In the genomic region with DNA sequence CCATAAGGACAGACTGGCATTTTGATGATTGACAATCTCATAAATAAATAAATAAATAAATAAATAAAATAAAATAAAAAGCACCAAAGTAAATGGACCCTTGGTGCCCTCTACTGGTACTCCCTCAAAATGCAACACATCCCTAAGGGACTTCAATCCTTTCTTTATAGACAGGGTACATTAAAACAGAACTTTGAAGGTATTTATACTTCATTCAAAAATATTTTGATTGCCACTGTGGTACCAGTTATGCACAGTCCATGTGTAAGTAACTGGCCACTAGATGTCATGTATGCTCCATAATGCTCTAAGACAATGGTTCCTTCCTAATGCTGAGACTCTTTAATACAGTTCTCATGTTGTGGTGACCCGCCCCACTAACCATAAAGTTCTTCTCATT, we compare ENCODE assay signal across 8 mouse cellular contexts. TPM values are rescaled to one million over a fixed set of nuclear protein-coding genes. Genes with fewer than 3 reads are reported as not detected.
DNase-seq lines count a peak whose midpoint lies in the region; ATAC-seq lines count a peak whose summit lies in the region.
"Had no signal": no experiment of that assay in that cellular context is flagged by ENCODE, and none has a peak within 500 bp of the region (broad histone marks: within the 10 kb centered on the region; RNA-seq: fewer than 3 reads in every experiment).

No protein-coding gene starts in this region.

- no peak overlapping the region for H3K9ac ChIP-seq in kidney, embryonic 16.5 days (replicated peaks; ENCODE audit: low read length)
- H3K9ac ChIP-seq: embryonic facial prominence, embryonic 12.5 days had no signal

- H3K9me3 ChIP-seq in kidney, embryonic 16.5 days (ENCODE audit: low read length), result no peaks in the 10 kb centered on the region
- H3K9me3 ChIP-seq: embryonic facial prominence, embryonic 12.5 days had no signal

- no peak overlapping the region for H3K4me3 ChIP-seq in kidney, embryonic 16.5 days (ENCODE audit: low read length)
- H3K4me3 ChIP-seq: embryonic facial prominence, embryonic 12.5 days had no signal

- 89% methylated on average over 1 of the region's 1 CpGs for WGBS in kidney, embryonic 16.5 days

- H3K27me3 ChIP-seq in kidney, embryonic 16.5 days (ENCODE audit: insufficient read depth, low read length), result no peaks in the 10 kb centered on the region
- H3K27me3 ChIP-seq: embryonic facial prominence, embryonic 12.5 days had no signal

- H3K4me2 ChIP-seq in kidney, embryonic 16.5 days (replicated peaks; ENCODE audit: low read depth, low read length), result no peak overlapping the region
- H3K4me2 ChIP-seq: embryonic facial prominence, embryonic 12.5 days had no signal

- ATAC-seq in kidney, embryonic 16.5 days (ENCODE audit: low FRiP score, low TSS enrichment), result no peak
- ATAC-seq in granulocyte monocyte progenitor cell, adult 5-6 weeks (replicated peaks; ENCODE audit: poor library complexity, severe bottlenecking), result peak; percentile 65

- H3K4me1 ChIP-seq in kidney, embryonic 16.5 days (ENCODE audit: insufficient read depth, low read length), result no peaks in the 10 kb centered on the region
- H3K4me1 ChIP-seq: embryonic facial prominence, embryonic 12.5 days had no signal

- DNase-seq in kidney, adult 8-10 months, result peak; percentile 26 to 56
- peak; percentile 71 for DNase-seq in CD4-positive, CD25-positive, alpha-beta regulatory T cell, adult 2 months (ENCODE audit: low read depth, low spot score)
- peak; percentile 57 for DNase-seq in MN1 (ENCODE audit: low spot score)
- peak; percentile 34 for DNase-seq in lung, postnatal 25 days (ENCODE audit: low spot score)
- no peak for DNase-seq in ovary, adult 18-20 months (ENCODE audit: low spot score)

- H3K36me3 ChIP-seq in kidney, embryonic 16.5 days (ENCODE audit: insufficient read depth, low read length), result peaks cover 66% of the 10 kb centered on the region

- H3K27ac ChIP-seq in kidney, embryonic 16.5 days (ENCODE audit: low read length), result no peak overlapping the region
- H3K27ac ChIP-seq: embryonic facial prominence, embryonic 12.5 days had no signal

RNA-seq across cellular contexts. Expression of a gene that starts 12.5 kb away (rescaled TPM):
- 65.4 and 87.1 TPM in 2 replicates for polyA plus RNA-seq in kidney, embryonic 16.5 days (2015; fragmentation: Nextera tagmentation; extraction: Ambion mirVana)
- total RNA-seq in granulocyte monocyte progenitor cell, adult 5-6 weeks (2014; fragmentation: Nextera tagmentation), result 8.2 and 25.2 TPM in 2 replicates
- 39.1 and 42.3 TPM in 2 replicates for total RNA-seq in granulocyte monocyte progenitor cell, adult 5-6 weeks (2017)

RNA-seq across cellular contexts. Expression of a gene that starts 52.6 kb away (rescaled TPM):
- 16.1 and 17.0 TPM in 2 replicates for polyA plus RNA-seq in kidney, embryonic 16.5 days (2015; fragmentation: Nextera tagmentation; extraction: Ambion mirVana)
- 0.09 TPM in 1 of 2 replicates, not detected in the other for total RNA-seq in granulocyte monocyte progenitor cell, adult 5-6 weeks (2014; fragmentation: Nextera tagmentation)
- 0.22 and 0.88 TPM in 2 replicates for total RNA-seq in granulocyte monocyte progenitor cell, adult 5-6 weeks (2017)
